Mouse (Mus musculus) embryo, embryonic 10 days (tissue): ENCODE measurements around the gene Clec4a1.

ENCODE experiments used
- DNase-seq: peaks from one replicate; pipeline ENCODE4 v3.0.0-alpha.2; 2015; ENCODE audit warnings: low spot score

Clec4a1 gene

DNA sequence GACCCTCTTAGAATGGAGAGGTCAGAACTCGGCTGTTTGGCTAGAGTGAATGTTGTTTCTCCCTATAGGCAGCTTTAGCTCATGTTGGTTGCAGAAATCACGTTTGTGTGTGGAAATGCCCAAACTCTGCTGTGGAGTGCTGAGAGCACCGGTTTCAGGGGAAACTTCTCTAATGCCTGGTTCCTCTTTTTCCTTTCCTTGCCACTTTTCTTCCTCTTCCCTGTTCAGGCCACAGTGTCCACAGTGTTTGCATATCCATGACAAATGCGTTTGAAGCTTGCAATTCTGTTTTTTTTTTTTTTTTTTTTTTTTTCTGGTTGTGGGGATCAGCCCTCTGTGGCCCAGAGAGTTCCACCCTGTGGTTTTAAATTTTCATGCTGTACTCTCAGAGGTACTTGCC, at the start of gene Clec4a1:
Gene Clec4a1, plus strand, starts transcription at position 398 of the 400 bp plus-strand sequence.
- DNase-seq, result no peak

DNA sequence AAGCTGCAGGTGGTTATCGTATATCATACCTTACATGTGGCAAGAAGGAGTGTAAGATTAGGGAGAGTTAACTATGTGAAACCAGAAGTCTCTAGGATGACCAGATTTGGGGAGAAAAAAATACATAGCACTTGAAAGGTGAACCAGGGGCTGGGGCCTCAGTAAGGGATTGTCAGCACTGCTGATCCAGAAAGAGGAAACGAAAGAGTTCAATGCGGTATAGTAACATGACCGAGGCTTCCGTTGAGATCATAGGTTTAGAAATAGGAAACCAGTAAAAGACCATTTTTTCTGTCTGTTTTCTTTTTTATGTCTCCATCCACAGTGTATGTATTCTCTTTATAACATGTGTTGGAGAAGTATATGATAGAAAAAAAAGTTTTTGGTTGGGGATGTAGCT, 48.8 kb upstream of the Clec4a1 start:
- no peak for DNase-seq

DNA sequence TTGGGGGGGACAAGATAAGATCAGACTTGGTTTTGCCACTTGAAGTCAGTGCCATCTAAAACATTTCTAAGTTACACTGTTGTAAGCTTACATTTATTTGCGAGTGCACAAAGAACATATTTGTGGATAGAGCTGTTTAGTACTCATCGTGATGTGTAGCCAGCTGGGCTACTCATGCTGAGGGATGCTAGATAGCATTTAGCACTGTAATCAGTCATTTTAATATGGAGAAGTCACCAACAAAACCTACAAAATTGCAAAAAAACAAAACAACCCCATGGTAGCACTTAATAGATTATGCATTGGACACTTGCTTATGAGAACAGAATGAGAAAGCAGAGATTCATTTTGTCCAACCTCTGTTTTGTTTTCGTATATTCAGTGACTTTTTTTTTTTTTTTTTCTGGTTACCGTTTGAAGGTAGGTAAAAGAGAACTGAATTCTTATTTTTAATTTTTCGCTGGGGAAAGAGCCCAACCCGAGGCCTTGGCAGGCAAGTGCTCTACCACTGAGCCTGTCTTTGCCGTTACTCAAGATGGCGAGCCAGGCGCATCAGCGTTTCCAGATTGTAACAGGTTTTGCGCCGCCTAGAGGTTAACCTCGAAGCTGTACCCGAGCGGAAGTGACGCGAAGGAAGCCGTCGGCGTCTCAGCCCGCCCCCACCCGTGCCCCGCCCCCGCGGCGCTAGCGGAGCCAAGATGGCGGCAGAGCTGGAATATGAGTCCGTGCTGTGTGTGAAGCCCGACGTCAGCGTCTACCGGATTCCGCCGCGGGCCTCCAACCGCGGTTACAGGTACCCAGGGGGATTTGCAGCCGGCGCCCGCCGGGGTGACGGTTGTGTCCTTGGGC, 47.6 kb upstream of the Clec4a1 start, which contains the start of gene Necap1:
Gene Necap1, plus strand, starts transcription at position 604 of the 849 bp plus-strand sequence.
- peak; percentile 98 for DNase-seq

DNA sequence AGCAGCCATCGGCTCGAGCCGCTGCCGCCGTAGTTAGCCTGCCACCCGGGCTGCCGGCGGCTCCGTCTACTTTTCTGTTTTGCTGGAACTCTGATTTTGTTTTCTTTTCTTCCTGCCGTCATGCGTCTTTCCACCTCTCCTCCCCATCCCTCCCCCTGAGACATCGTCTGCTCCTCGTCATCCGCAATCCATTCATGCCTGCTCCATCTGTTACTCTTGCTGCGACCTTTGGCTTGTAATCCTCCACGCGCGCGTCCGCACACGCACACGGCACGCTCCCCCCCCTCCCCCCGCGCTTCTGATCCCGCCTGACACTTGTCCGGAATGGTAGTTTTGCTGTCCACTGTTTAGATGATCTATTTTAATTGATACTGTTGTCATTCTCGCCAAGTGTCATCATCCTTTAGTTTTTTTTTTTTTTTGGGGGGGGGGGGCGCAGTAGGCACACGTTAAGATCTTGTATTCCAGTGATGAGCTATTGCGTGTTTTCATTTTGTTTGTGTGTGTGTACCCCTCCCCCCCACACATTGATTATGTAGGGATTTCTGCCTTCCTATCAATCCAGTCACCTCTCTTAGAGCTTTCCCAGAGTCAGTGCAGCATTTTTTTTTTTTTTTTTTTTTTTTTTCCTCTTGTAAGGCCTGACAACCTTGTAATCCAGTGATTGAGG, 46.8 kb upstream of the Clec4a1 start:
- peak; percentile 51 for DNase-seq

DNA sequence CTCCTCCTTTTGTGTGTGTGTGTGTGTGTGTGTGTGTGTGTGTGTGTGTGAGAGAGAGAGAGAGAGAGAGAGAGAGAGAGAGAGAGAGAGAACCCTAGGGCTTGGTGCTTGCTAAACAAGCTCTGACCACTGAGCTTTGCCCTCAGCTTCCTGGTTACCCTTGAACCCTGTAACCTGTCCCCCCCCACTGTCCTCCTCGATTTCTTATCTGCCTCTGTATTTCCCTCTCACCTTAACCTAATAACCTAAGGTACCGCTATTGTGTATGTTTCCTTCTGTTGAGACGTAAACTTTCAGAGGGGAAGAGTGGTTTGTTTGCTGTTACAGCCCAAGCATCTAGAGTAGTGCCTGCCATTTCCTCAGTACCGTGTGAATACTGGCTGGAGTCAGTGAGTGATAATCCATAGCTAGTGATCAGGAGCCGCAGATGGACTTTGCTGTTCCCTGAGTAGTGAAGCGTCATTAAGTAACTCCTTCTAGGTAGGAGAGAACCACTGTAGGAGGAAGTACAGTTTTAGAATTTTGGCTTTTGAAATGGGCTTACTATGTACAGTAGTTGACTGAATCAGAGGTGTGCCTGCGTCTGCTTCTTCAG, 42.4 kb upstream of the Clec4a1 start:
- no peak for DNase-seq

DNA sequence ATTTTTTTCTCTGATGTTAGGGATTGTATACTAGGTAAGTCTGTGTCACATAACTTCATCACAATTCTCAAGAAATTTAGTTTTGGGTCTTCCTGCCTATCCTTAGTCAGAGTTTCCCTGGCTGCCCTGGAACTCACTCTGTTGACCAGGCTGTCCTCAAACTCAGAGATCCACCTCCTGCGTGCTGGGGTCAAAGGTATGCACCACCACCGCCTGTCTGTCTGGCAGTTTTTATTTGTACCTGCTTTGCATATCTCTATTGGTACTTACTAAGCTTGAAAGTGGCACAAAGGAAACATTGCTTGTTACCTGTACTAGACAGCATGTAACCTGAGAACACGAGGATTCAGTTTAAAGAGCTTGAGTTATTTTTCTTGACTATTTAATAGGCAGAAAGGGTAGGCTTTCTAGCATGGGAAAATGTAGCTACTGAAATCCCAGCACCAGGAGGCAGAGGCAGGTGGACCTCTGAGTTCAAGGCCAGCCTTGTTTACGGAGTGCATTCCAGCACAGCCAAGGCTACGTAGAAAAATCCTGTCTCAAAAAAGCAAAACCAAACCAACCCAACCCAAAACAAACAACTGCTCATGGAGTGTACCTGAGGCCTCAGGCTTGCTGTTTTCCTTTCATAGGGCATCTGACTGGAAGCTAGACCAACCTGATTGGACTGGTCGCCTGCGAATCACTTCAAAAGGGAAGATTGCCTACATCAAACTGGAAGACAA, 41.7 kb upstream of the Clec4a1 start:
- DNase-seq, result no peak

DNA sequence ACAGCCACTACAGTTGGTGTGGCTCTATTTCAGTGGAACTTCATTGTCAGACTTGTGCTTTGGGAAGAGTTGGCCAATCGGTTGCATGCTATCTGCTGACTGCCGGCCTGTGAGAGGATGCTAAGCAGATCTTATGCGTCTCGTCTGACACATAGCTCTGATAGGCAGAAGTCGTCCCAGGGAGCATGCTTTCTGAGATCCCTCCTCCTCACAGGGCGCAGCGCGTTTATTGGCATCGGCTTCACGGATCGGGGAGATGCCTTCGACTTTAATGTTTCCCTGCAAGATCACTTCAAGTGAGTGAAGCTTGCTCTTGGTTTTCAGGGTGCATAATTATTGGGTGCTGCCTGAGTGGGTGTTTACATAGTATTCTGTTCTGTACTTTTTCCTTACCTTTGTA, 40.4 kb upstream of the Clec4a1 start:
- no peak for DNase-seq

DNA sequence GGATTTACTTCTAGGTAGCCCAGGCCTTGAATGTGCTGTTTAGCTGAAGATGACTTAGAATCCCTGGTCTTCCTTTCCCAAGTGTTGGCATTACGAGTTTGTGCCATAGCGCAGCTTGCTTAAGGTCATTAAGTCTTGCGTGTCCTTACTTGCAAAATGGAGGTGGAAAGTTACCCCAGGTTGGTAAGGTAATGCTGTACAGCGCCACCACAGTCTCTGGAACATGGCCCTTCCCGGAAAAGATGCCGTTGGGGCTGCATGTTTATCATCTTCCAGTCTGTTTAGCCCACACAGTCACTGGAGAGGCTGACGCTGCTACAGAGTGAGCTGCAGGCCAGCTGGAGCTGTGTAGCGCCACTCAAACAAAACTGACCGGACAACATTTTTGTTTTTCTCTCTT, 38.0 kb upstream of the Clec4a1 start:
- DNase-seq, result no peak

DNA sequence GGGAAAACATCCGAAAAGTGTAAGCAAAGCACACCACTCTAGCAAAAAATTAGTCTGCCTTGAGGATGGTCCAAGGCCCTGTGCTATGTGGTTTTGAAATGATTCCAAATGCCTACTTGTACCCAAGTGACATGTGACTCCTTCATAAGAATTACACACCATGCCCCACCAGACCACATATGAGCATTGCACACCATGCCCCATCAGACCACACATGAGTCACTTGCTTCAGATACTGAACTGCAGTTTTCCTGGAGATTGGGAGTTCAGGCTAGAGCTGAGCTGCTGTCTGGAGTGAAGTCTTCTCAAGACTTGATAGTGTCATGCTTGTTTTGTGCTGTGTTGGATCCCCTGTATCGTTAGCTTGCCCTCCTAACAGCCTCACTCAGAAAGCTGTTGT, 32.0 kb upstream of the Clec4a1 start:
- no peak for DNase-seq

DNA sequence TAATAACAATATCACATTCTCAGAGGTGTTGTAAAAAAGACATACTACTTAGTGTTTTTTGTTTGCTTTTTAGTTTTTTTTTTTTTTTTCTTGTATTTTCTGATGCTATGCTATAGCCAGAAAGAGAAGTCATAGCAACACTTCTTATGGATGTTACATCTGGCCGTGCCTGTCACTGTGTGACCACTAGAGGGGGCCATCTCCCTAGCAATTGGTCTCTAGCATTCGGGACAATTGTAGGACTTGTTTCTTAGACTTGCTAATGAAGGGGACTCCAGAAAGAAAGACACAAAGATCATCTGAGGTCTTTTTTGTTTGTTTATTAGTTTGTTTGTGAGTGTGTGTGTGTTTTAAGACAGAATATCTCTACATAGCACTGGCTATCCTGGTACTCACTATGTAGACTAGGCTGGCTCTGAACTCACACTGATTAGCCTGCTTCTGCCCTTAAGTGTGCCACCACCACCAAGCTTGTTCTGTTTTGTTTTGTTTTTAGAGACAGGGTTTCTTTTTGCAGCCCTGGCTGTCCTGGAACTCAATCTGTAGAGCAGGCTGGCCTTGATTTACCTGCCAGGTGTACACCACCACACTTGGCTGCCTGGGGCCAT, 29.1 kb upstream of the Clec4a1 start:
- DNase-seq, result peak; percentile 85

DNA sequence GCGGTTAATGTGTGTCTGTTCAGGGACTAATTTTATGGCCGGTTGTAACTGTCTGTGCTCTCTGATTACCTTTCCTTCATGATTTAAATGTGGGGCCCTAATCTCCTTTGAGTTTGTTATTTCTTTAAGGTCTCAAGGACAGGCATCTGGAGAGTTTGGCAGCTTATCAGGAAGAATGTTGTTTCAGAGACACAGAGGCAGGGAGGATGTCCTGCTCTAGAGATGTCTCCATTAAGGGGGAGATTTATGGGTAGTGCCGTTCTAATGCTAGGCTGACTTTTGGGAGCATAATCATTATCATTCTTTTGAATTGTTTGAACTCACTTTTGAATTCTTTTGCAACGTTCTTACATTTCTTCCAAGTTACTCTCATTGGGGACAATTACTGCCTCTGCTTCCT, 1.7 kb upstream of the Clec4a1 start:
- DNase-seq, result no peak

DNA sequence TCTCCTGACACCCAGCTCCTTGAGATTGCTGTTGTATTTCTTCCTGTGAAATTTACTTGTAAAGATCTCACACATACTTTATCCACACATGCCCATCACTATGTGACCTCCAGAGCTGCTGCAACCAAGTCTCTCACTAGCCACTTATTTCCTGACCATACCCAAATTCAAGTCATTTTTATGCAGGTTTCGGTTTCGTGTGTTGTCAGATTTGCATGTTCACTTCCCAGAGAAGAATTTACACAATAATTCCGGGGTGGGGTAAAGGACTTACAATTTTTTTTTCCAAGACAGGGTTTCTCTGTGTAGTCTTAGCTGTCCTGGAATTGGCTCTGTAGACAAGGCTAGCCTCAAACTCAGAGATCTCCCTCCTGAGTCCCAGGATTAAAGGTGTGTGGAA, 13.2 kb downstream of the Clec4a1 start:
- no peak for DNase-seq

DNA sequence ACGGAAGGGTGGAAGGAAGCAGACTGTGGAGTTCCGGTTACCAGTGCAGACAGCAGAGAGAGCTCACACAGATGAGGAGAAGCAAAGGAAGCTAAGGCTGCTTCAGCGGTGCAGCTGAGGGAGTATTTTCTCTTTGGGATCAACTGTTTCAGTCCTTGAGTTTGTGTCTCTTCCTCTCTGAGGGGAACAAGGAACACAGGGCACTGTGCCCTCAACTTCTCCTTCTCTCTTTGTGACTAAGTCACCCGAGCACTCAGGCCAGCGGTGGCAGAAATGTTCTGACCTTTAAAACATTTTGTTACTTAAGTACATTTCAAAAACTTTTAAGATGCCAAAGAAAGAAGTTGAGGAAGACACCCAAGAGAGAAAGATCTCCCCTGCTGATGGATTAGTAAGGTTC, 18.0 kb downstream of the Clec4a1 start:
- DNase-seq, result no peak

DNA sequence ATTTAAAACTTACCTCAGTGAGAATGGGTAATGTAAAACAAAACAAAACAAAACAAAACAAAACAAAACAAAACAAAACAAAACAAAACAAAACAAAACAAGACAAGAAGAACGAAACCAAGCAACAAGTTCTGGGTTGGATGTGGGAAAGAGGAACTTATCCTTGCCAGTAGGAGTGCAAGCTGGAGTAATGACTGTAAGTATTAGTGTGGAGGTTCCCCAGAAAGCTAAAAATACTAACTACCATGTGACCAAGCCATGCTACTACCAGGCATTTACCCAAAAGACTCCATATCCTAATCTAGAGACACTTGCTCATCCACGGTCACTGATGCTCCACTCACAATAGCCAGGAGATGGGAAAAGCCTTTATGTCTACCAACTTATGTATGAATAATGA, 25.1 kb downstream of the Clec4a1 start:
- no peak for DNase-seq

DNA sequence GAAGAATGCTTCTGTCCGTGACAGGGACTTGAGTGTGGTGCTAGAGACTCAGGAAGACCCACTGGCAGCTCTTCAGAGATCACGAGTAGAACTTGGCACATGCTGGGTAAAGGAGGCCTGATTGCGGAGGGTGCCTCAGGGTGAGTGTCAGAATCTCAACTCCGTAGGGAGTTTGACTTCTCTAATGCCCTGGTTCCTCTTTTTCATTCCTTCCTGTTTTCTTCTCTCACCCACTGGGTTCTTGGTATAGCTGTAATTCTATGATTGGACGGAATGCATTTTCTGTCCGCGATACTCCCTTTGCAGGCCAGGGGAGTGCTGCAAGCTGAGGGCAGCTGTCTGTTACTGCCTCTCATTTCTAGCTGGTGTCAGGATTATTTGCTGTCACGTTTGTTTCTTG, 30.8 kb downstream of the Clec4a1 start, which contains the start of gene Clec4a3:
Gene Clec4a3, plus strand, starts transcription at position 115 of the 400 bp plus-strand sequence.
- DNase-seq, result no peak

DNA sequence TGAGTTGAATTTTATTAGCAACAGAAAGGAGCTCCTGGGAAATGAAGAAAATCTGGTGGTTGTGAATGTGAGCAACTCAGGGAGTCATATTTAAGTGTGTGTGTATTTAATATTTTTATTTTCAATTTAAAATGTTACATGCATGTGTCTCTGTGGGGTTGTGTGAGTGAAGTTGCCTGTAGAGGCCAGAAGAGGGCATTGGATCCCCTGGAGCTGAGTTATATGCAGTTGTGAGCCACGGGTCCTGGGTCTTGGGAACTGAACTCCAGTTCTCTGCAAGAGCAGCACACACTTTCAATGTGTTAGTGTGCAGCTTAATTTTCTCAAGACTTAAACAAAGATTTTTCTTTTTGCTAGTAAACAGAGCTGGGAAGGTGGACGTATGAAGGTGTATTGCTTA, 42.9 kb downstream of the Clec4a1 start:
- DNase-seq, result no peak

DNA sequence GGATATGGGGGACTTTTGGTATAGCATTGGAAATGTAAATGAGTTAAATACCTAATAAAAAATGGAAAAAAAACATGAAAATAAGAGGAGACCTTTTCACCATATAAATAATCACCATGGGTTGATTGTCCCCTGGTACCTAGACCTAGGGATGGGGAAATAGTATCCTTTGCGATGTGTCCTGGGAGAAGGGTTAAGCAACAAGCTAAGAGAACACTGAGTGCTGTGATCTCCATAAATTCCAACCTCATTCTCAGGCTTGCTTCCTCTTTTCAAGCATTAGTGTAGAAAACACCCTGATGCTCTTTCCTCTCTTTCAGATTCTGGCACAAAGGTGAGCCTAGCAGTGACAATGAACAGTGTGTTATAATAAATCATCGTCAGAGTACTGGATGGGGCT, 47.4 kb downstream of the Clec4a1 start:
- no peak for DNase-seq
